Mouse (Mus musculus) liver, postnatal 0 days (tissue): Measurements from ENCODE around the gene Klhl10.

Source experiments
- CTCF ChIP-seq: sonication (generic); IDR thresholded peaks from 2 replicates; pipeline ENCODE4 v1.5.1; 2016; ENCODE audit warnings: antibody characterized with exemption, low read depth
- EP300 ChIP-seq: IDR thresholded peaks from 2 replicates; pipeline ENCODE4 v1.6.1; 2016; ENCODE audit warnings: antibody characterized with exemption, low read depth, mild to moderate bottlenecking

DNA sequence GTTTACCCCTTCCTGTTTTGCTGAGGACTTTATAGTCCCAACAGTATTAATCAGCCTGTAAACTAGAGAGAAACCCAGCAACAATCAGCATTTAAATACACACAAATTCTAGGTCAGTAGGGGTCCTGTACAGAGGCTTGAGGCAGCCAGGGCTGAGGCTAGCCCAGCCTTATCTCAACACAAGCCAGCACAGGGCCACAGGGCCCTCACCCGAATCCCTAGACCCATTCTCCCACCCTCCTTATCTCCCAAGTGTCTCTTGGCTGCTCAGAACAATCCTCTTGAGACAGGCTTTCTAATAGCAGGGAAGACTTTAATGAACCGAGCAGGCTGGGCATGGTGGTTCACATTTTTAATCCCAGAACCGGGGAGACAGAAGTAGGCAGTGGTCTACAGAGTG is 58.5 kb downstream of the Klhl10 start:
- TF ChIP-seq CTCF (no peak), EP300 (no peak)
